Mouse (Mus musculus) urinary bladder, postnatal 25 days (tissue): ENCODE results near the gene Cfap97d1.
A peak's percentile ranks its signal among the peaks of the same experiment; 100 is the strongest.

ENCODE experiments used
- DNase-seq: peaks from one replicate; pipeline ENCODE4 v3.0.0; 2022; ENCODE audit warnings: low spot score

The Cfap97d1 gene

GRCm38 (mm10) chr11:102035456-102035960 is 51.4 kb downstream of the Cfap97d1 start:
- no peak for DNase-seq

- no peak for DNase-seq
Observed at GRCm38 (mm10) chr11:102036336-102036735, 52.3 kb downstream of the Cfap97d1 start.

GRCm38 (mm10) chr11:102037789-102038188 is 53.7 kb downstream of the Cfap97d1 start:
- DNase-seq = no peak

GRCm38 (mm10) chr11:102039487-102040137 is 55.5 kb downstream of the Cfap97d1 start:
- DNase-seq = no peak

GRCm38 (mm10) chr11:102040138-102040524 is 56.1 kb downstream of the Cfap97d1 start:
- DNase-seq = peak; percentile 88

- no peak for DNase-seq
Observed at GRCm38 (mm10) chr11:102040646-102041045, 56.6 kb downstream of the Cfap97d1 start.

GRCm38 (mm10) chr11:102041350-102041949 is 57.4 kb downstream of the Cfap97d1 start, which contains the start of gene Cd300lg:
Gene Cd300lg, plus strand, starts transcription at chr11:102041509.
- DNase-seq = no peak
